Mouse (Mus musculus) CH12.LX (cell line): ENCODE measurements around the gene Serpind1. TPM values are rescaled to one million over a fixed set of nuclear protein-coding genes. Genes with fewer than 3 reads are reported as not detected.

Experiments
- DNase-seq: peaks from one replicate; pipeline ENCODE4 v3.0.0-alpha.2; 2013; ENCODE audit errors: extremely low read depth
- H3K27ac ChIP-seq: 2 replicates; pipeline ENCODE4 v1.5.1; 2012; ENCODE audit warnings: low read depth, mild to moderate bottlenecking, control low read depth, moderate library complexity; ENCODE audit not compliant: insufficient read depth
- H3K27me3 ChIP-seq: replicated peaks from 2 replicates; pipeline ENCODE3; 2012; ENCODE audit warnings: inconsistent platforms
- H3K36me3 ChIP-seq, 2 experiments: replicated peaks in 1 of 2; 2 replicates each; pipeline versions ENCODE3 to v1.6.1; 2012; ENCODE audit warnings: inconsistent platforms in 1 of 2, low read length in 1 of 2, mild to moderate bottlenecking in 1 of 2, mixed read lengths in 1 of 2, moderate library complexity in 1 of 2; ENCODE audit not compliant: control insufficient read depth in 1 of 2, insufficient read depth in 1 of 2
- H3K4me1 ChIP-seq, 2 experiments: 2 replicates each; pipeline ENCODE4 v1.6.1; 2012; ENCODE audit warnings: inconsistent platforms in 1 of 2, moderate library complexity in 1 of 2; ENCODE audit not compliant: insufficient read depth in 2 of 2, control insufficient read depth in 1 of 2
- H3K4me2 ChIP-seq: 2 replicates; pipeline ENCODE4 v1.6.1; 2012; ENCODE audit warnings: low read depth, mild to moderate bottlenecking, control low read depth; ENCODE audit not compliant: poor library complexity, insufficient read depth, severe bottlenecking
- H3K4me3 ChIP-seq, 3 experiments: fragments of 150-350 bp in 1 of 3; sonication (generic) in 1 of 3; replicated peaks in 1 of 3; 2 replicates each; pipeline versions ENCODE3 to v1.5.1; 2011 to 2012; ENCODE audit warnings: low read depth in 2 of 3, low read length in 2 of 3, mild to moderate bottlenecking in 2 of 3, moderate library complexity in 2 of 3, control low read depth in 1 of 3, improper control_type of control experiment in 1 of 3, inconsistent platforms in 1 of 3, mixed read lengths in 1 of 3; ENCODE audit not compliant: poor library complexity in 1 of 3
- H3K79me2 ChIP-seq: replicated peaks from 2 replicates; pipeline ENCODE4 v1.6.1; 2012; ENCODE audit warnings: mild to moderate bottlenecking, moderate library complexity; ENCODE audit not compliant: control insufficient read depth, poor library complexity, insufficient read depth, severe bottlenecking; ENCODE audit errors: extremely low read depth
- H3K9ac ChIP-seq: 2 replicates; pipeline ENCODE4 v1.6.1; 2012; ENCODE audit warnings: low read depth, mild to moderate bottlenecking, control low read depth, moderate library complexity; ENCODE audit not compliant: insufficient read depth
- H3K9me3 ChIP-seq: replicated peaks from 2 replicates; pipeline ENCODE3; 2012; ENCODE audit warnings: low read length, inconsistent platforms, mixed read lengths
- BHLHE40 ChIP-seq: IDR thresholded peaks from 2 replicates; pipeline ENCODE4 v1.6.1; 2011; ENCODE audit warnings: mild to moderate bottlenecking, low read depth, low read length, improper control_type of control experiment
- E2F4 ChIP-seq: IDR thresholded peaks from 2 replicates; pipeline ENCODE4 v1.6.1; 2011; ENCODE audit warnings: low read depth, low read length, improper control_type of control experiment; ENCODE audit not compliant: insufficient replicate concordance
- GABPA ChIP-seq: IDR thresholded peaks from 2 replicates; pipeline ENCODE4 v1.6.1; 2012; ENCODE audit warnings: low read depth, low read length, improper control_type of control experiment, inconsistent platforms; ENCODE audit not compliant: insufficient replicate concordance
- JUN ChIP-seq: IDR thresholded peaks from 2 replicates; pipeline ENCODE4 v1.6.1; 2011; ENCODE audit warnings: low read depth, mild to moderate bottlenecking, low read length, improper control_type of control experiment, moderate library complexity; ENCODE audit not compliant: insufficient read depth
- JUND ChIP-seq: conservative IDR thresholded peaks from 2 replicates; pipeline ENCODE4 v1.6.1; 2011; ENCODE audit warnings: low read depth, low read length, improper control_type of control experiment
- MAFK ChIP-seq: IDR thresholded peaks from 2 replicates; pipeline ENCODE4 v1.6.1; 2011; ENCODE audit warnings: low read length, improper control_type of control experiment; ENCODE audit not compliant: insufficient replicate concordance
- MAZ ChIP-seq: IDR thresholded peaks from 2 replicates; pipeline ENCODE4 v1.6.1; 2012; ENCODE audit warnings: low read depth, mild to moderate bottlenecking, inconsistent platforms, low read length, improper control_type of control experiment, moderate library complexity
- MXI1 ChIP-seq: IDR thresholded peaks from 2 replicates; pipeline ENCODE4 v1.6.1; 2011; ENCODE audit warnings: mild to moderate bottlenecking, low read depth, low read length, improper control_type of control experiment
- NELFE ChIP-seq: IDR thresholded peaks from 2 replicates; pipeline ENCODE4 v1.6.1; 2011; ENCODE audit warnings: low read depth, low read length, improper control_type of control experiment
- NRF1 ChIP-seq: IDR thresholded peaks from 2 replicates; pipeline ENCODE4 v1.6.1; 2014; ENCODE audit warnings: low read depth, mild to moderate bottlenecking, inconsistent platforms, low read length, improper control_type of control experiment, moderate library complexity
- PAX5 ChIP-seq: IDR thresholded peaks from 2 replicates; pipeline ENCODE4 v1.6.1; 2012; ENCODE audit warnings: low read length, inconsistent platforms, mixed read lengths
- POLR2AphosphoS2 ChIP-seq: IDR thresholded peaks from 2 replicates; pipeline ENCODE4 v1.6.1; 2011; ENCODE audit warnings: low read depth, low read length, improper control_type of control experiment
- RAD21 ChIP-seq: IDR thresholded peaks from 2 replicates; pipeline ENCODE4 v1.6.1; 2011; ENCODE audit warnings: low read depth, mild to moderate bottlenecking, low read length, improper control_type of control experiment, moderate library complexity
- SIN3A ChIP-seq: IDR thresholded peaks from 2 replicates; pipeline ENCODE4 v1.6.1; 2012; ENCODE audit warnings: low read length, improper control_type of control experiment, inconsistent platforms
- TBP ChIP-seq: conservative IDR thresholded peaks from 2 replicates; pipeline ENCODE4 v1.6.1; 2011; ENCODE audit warnings: low read depth, low read length, improper control_type of control experiment
- TCF12 ChIP-seq: IDR thresholded peaks from 2 replicates; pipeline ENCODE4 v1.6.1; 2014; ENCODE audit warnings: low read depth, mild to moderate bottlenecking, inconsistent platforms, low read length, improper control_type of control experiment
- USF1 ChIP-seq: IDR thresholded peaks from 2 replicates; pipeline ENCODE4 v1.6.1; 2014; ENCODE audit warnings: low read depth, mild to moderate bottlenecking, inconsistent platforms, low read length, improper control_type of control experiment
- ZKSCAN1 ChIP-seq: IDR thresholded peaks from 2 replicates; pipeline ENCODE4 v1.6.1; 2012; ENCODE audit warnings: low read depth, inconsistent platforms, low read length, improper control_type of control experiment, borderline replicate concordance
- ZMIZ1 ChIP-seq: IDR thresholded peaks from 2 replicates; pipeline ENCODE4 v1.6.1; 2012; ENCODE audit warnings: low read depth, mild to moderate bottlenecking, inconsistent platforms, low read length, improper control_type of control experiment
- ZNF384 ChIP-seq: IDR thresholded peaks from 2 replicates; pipeline ENCODE4 v1.6.1; 2012; ENCODE audit warnings: low read depth, low read length, improper control_type of control experiment, inconsistent platforms
- dilution Hi-C: fragments of 300-500 bp; cut with MboI; formaldehyde crosslinking; loops from 2 replicates; pipeline ENCODE4 v1.14.3; 2020; ENCODE audit warnings: low sequenced_read_pairs; ENCODE audit not compliant: extremely low pct_unique_long_range_greater_than_20kb, extremely low pct_ligation_motif_present
- in situ Hi-C: fragments of 300-500 bp; cut with MboI; formaldehyde crosslinking; loops from 3 replicates; pipeline ENCODE4 v1.14.3; 2019; ENCODE audit warnings: low sequenced_read_pairs, low pct_ligation_motif_present, low pct_unique_long_range_greater_than_20kb, mixed read lengths
- polyA plus RNA-seq: library from polyadenylated mRNA; unstranded; fragments of >175 nt; gene quantifications from 2 replicates; pipeline ENCODE4 v1.2.1, GENCODE M21; 2012; ENCODE audit warnings: low read depth; ENCODE audit not compliant: insufficient read length
- total RNA-seq, 2 experiments: library from RNA; depleted of rRNA; stranded (reverse); fragments of 300-350 nt in 1 of 2; fragments of >200 nt in 1 of 2; gene quantifications; 2 replicates each; pipeline ENCODE4 v1.2.3; 2012 to 2014

The Serpind1 gene
- total and polyA plus RNA-seq, 3 experiments, result 6.8 to 15.6 (median 13.9) TPM

DNA sequence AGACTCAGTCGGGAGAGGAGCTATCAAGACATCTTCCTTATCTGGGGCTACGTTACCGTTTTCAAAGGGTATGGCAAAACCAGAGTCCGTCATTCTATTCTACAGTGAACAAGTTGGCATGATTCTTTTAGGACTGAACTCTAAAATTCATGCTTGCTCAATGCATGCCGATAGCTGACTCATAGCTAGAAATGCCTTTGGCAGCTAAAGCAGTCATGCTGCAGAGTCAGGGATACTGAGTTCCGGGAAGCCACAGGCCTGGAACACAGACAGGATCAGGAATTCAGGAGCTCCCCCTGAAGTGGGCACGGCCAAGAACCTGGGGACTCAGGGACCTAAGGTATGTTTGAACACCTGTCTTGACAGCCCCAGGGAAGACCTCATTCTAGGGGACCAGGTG is 14.6 kb upstream of the Serpind1 start:
- Histone ChIP-seq H3K79me2 (no peaks in the 10 kb centered on the region), H3K4me3 (no peak overlapping the region), H3K9ac (no peak overlapping the region), H3K27ac (no peak overlapping the region), H3K4me2 (no peak overlapping the region), H3K27me3 (no peaks in the 10 kb centered on the region), H3K4me1 (no peaks in the 10 kb centered on the region), H3K36me3 (peaks cover 43 to 76% of the 10 kb centered on the region in 2 experiments), H3K9me3 (peaks cover 5% of the 10 kb centered on the region)
- TF ChIP-seq TCF12 (no peak), NRF1 (no peak), NELFE (no peak), ZNF384 (no peak), ZKSCAN1 (no peak), MXI1 (no peak), POLR2AphosphoS2 (no peak), GABPA (no peak), E2F4 (no peak), JUND (no peak), SIN3A (no peak), ZMIZ1 (no peak), JUN (no peak), USF1 (no peak), RAD21 (no peak), TBP (no peak), MAZ (no peak), PAX5 (no peak), BHLHE40 (no peak), MAFK (no peak)
- no peak for DNase-seq
- dilution Hi-C loops, result no loop called here
- in situ Hi-C loops, result no loop called here

- no peaks in the 10 kb centered on the region for H3K27me3 ChIP-seq
- TF ChIP-seq ZMIZ1 (no peak), JUN (no peak), GABPA (no peak)
- TF ChIP-seq, all 38 proteins: peak for 0
- Histone ChIP-seq H3K27ac (no peak overlapping the region), H3K4me3 (no peak overlapping the region), H3K9ac (no peak overlapping the region), H3K36me3 (peaks cover 42 to 76% of the 10 kb centered on the region in 2 experiments), H3K9me3 (no peaks in the 10 kb centered on the region), H3K79me2 (no peaks in the 10 kb centered on the region), H3K4me2 (no peak overlapping the region), H3K4me1 (no peaks in the 10 kb centered on the region)
- in situ Hi-C loops, result no loop called here
- DNase-seq, result no peak
- dilution Hi-C loops, result no loop called here
Measured at GRCm38 (mm10) chr16:17321481-17321880, 9.7 kb upstream of the Serpind1 start.
